Mouse (Mus musculus): Measurements from ENCODE around the gene Hs3st5. TPM values are rescaled to one million over a fixed set of nuclear protein-coding genes. Genes with fewer than 3 reads are reported as not detected.

The Hs3st5 gene
- total and polyA plus RNA-seq, 3 experiments, result not detected

- Histone ChIP-seq H3K79me2 (replicated peaks; ENCODE audit: control insufficient read depth, extremely low read depth, insufficient read depth, poor library complexity, severe bottlenecking) (no peaks in the 10 kb centered on the region), H3K27ac (ENCODE audit: insufficient read depth, low read depth) (no peak overlapping the region), H3K9ac (ENCODE audit: insufficient read depth, low read depth) (no peak overlapping the region), H3K36me3 (replicated peaks in 1 of 2; ENCODE audit: control insufficient read depth in 1 of 2, insufficient read depth in 1 of 2, low read length in 1 of 2) (no peaks in the 10 kb centered on the region), H3K4me3 (replicated peaks in 1 of 3; ENCODE audit: low read depth in 2 of 3, low read length in 2 of 3, poor library complexity in 1 of 3) (no peak overlapping the region), H3K4me1 (ENCODE audit: control insufficient read depth in 1 of 2, insufficient read depth in 2 of 2) (no peaks in the 10 kb centered on the region), H3K9me3 (replicated peaks; ENCODE audit: low read length) (no peaks in the 10 kb centered on the region), H3K4me2 (ENCODE audit: insufficient read depth, low read depth, poor library complexity, severe bottlenecking) (no peak overlapping the region), H3K27me3 (replicated peaks) (no peaks in the 10 kb centered on the region)
- DNase-seq (ENCODE audit: extremely low read depth), result no peak
- TF ChIP-seq JUND (conservative IDR thresholded peaks at IDR 0.05; ENCODE audit: low read depth, low read length) (no peak), MAZ (IDR thresholded peaks at IDR 0.05; ENCODE audit: low read depth, low read length) (no peak), MYC (IDR thresholded peaks at IDR 0.05; ENCODE audit: low read depth, low read length) (no peak), MAX (IDR thresholded peaks at IDR 0.05; ENCODE audit: low read length) (no peak), USF1 (IDR thresholded peaks at IDR 0.05; ENCODE audit: low read depth, low read length) (no peak), POLR2A (IDR thresholded peaks at IDR 0.05; ENCODE audit: low read depth, low read length) (no peak), PAX5 (IDR thresholded peaks at IDR 0.05; ENCODE audit: low read length) (no peak), EP300 (IDR thresholded peaks at IDR 0.05; ENCODE audit: low read length) (no peak), RCOR1 (conservative IDR thresholded peaks at IDR 0.05; ENCODE audit: low read depth, low read length) (no peak), SMC3 (IDR thresholded peaks at IDR 0.05; ENCODE audit: low read depth, low read length) (no peak), POLR2AphosphoS2 (IDR thresholded peaks at IDR 0.05; ENCODE audit: low read depth, low read length) (no peak), RAD21 (IDR thresholded peaks at IDR 0.05; ENCODE audit: low read depth, low read length) (no peak), HCFC1 (IDR thresholded peaks at IDR 0.05; ENCODE audit: low read depth, low read length) (no peak), ZNF384 (IDR thresholded peaks at IDR 0.05; ENCODE audit: low read depth, low read length) (no peak), ETS1 (conservative IDR thresholded peaks at IDR 0.05; ENCODE audit: low read depth, low read length) (no peak), USF2 (conservative IDR thresholded peaks at IDR 0.05; ENCODE audit: low read depth, low read length) (no peak), ZKSCAN1 (IDR thresholded peaks at IDR 0.05; ENCODE audit: borderline replicate concordance, low read depth, low read length) (no peak), TBP (conservative IDR thresholded peaks at IDR 0.05; ENCODE audit: low read depth, low read length) (no peak)
- in situ Hi-C loops (cut with MboI; ENCODE audit: low pct_ligation_motif_present, low pct_unique_long_range_greater_than_20kb, low sequenced_read_pairs), result no loop called here
- dilution Hi-C loops (cut with MboI; ENCODE audit: extremely low pct_ligation_motif_present, extremely low pct_unique_long_range_greater_than_20kb, low sequenced_read_pairs), result no loop called here
Observed at GRCm38 (mm10) chr10:36631746-36632145, 125.1 kb downstream of the Hs3st5 start.

GRCm38 (mm10) chr10:36650653-36651052, 144.0 kb downstream of the Hs3st5 start:
- Histone ChIP-seq H3K27ac (ENCODE audit: insufficient read depth, low read depth) (no peak overlapping the region), H3K4me2 (ENCODE audit: insufficient read depth, low read depth, poor library complexity, severe bottlenecking) (no peak overlapping the region), H3K79me2 (replicated peaks; ENCODE audit: control insufficient read depth, extremely low read depth, insufficient read depth, poor library complexity, severe bottlenecking) (no peaks in the 10 kb centered on the region), H3K9me3 (replicated peaks; ENCODE audit: low read length) (no peaks in the 10 kb centered on the region), H3K36me3 (replicated peaks in 1 of 2; ENCODE audit: control insufficient read depth in 1 of 2, insufficient read depth in 1 of 2, low read length in 1 of 2) (no peaks in the 10 kb centered on the region), H3K4me1 (ENCODE audit: control insufficient read depth in 1 of 2, insufficient read depth in 2 of 2) (no peaks in the 10 kb centered on the region), H3K4me3 (replicated peaks in 1 of 3; ENCODE audit: low read depth in 2 of 3, low read length in 2 of 3, poor library complexity in 1 of 3) (no peak overlapping the region), H3K9ac (ENCODE audit: insufficient read depth, low read depth) (no peak overlapping the region), H3K27me3 (replicated peaks) (no peaks in the 10 kb centered on the region)
- no peak for DNase-seq (ENCODE audit: extremely low read depth)
- dilution Hi-C loops (cut with MboI; ENCODE audit: extremely low pct_ligation_motif_present, extremely low pct_unique_long_range_greater_than_20kb, low sequenced_read_pairs), result no loop called here
- TF ChIP-seq MAZ (IDR thresholded peaks at IDR 0.05; ENCODE audit: low read depth, low read length) (no peak), RCOR1 (conservative IDR thresholded peaks at IDR 0.05; ENCODE audit: low read depth, low read length) (no peak), JUND (conservative IDR thresholded peaks at IDR 0.05; ENCODE audit: low read depth, low read length) (no peak), MEF2A (IDR thresholded peaks at IDR 0.05; ENCODE audit: borderline replicate concordance, low read depth, low read length) (no peak), TBP (conservative IDR thresholded peaks at IDR 0.05; ENCODE audit: low read depth, low read length) (no peak), CHD2 (IDR thresholded peaks at IDR 0.05; ENCODE audit: low read length) (no peak), MAFK (IDR thresholded peaks at IDR 0.05; ENCODE audit: insufficient replicate concordance, low read length) (no peak), RAD21 (IDR thresholded peaks at IDR 0.05; ENCODE audit: low read depth, low read length) (no peak), MXI1 (IDR thresholded peaks at IDR 0.05; ENCODE audit: low read depth, low read length) (no peak), NELFE (IDR thresholded peaks at IDR 0.05; ENCODE audit: low read depth, low read length) (no peak), UBTF (IDR thresholded peaks at IDR 0.05; ENCODE audit: low read depth, low read length) (no peak), ELF1 (IDR thresholded peaks at IDR 0.05; ENCODE audit: low read depth, low read length) (no peak), TCF12 (IDR thresholded peaks at IDR 0.05; ENCODE audit: low read depth, low read length) (no peak), POLR2A (IDR thresholded peaks at IDR 0.05; ENCODE audit: low read depth, low read length) (no peak), MAX (IDR thresholded peaks at IDR 0.05; ENCODE audit: low read length) (no peak), E2F4 (IDR thresholded peaks at IDR 0.05; ENCODE audit: insufficient replicate concordance, low read depth, low read length) (no peak)
- in situ Hi-C loops (cut with MboI; ENCODE audit: low pct_ligation_motif_present, low pct_unique_long_range_greater_than_20kb, low sequenced_read_pairs), result no loop called here

Data from CH12.LX (cell line).